Mouse (Mus musculus): ENCODE measurements around the gene Trmt2a. TPM values are rescaled to one million over a fixed set of nuclear protein-coding genes. Genes with fewer than 3 reads are reported as not detected.

The Trmt2a gene
- 110 and 117 TPM in 2 replicates for polyA plus RNA-seq (2014; fragmentation: Nextera tagmentation; extraction: Ambion mirVana)

DNA sequence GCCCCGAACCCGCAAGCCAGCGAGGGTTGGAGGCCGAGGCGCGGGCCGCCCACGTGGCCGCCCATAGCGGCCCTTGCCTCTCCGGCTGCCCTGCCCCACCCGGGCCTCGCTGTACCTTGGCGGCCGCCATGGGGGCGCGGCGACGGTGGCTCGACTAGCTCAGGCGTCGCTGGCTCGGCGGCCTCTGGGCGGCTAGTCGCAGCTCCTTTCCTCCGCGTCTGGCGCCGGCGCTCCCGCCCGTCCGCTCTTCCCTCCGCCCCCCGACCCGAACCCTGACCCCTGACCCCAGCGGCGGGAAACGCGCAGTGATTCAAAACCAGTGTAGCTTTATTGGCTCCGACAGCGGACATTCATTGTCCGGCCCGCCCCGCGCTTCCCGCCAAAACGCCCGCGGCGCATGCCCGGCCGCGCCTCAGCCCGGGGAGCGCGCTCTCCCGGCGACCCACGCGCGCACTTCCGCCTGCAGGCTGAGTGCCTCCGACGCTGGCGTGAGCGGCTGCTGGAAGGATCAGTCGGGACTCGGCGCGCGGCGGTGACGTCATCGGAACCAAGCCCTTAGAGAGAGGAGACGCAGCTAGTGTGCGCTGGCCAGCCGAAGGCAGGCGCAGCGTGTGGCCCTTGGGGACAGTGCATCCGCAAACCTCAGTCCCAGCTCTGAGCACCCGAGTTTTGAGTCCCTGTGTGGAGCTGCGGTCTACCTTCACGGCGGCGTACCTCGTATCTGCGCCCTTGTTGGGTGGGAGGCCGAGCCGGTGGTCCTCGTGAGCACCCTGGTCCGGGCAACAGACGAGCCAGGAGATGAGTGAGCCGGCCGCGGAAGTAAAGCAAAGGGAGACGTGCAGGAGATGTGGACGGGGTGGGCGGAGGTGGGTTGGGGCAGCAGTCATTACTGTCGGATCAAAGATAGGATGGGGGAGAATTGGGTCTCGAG is at the start of gene Trmt2a, which contains the start of gene Ranbp1:
Gene Trmt2a (plus strand): TSS at position 247 of the 931 bp plus-strand sequence.
Gene Ranbp1 (minus strand): TSS at position 300 of the 931 bp plus-strand sequence.
- DNase-seq (ENCODE audit: low spot score) = peak; percentile 99
- WGBS = under 1% methylated on average over 97 of the region's 102 CpGs

DNA sequence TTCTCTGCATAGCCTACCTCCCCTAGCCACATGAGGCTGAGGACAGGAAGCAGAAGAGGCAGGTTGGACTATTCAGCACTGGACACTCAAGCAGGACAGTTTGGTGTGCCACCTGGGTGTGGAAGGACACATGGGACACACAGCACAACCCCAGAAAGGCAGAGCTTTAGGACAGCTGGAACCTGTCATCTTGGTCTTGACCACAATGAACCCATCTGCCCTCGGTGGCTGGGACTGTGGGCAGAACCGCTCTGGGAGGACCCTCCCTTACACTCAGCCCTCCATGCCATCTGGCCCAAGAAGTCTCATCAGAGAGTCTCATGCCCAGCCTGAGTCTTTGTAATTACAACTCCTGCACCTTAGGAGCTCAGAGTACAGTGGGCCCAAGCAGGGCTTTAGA is 48.4 kb upstream of the Trmt2a start:
- ATAC-seq (replicated peaks; ENCODE audit: low FRiP score, low TSS enrichment, low read depth) (no peak), DNase-seq (ENCODE audit: low spot score) (no peak)
- Histone ChIP-seq H3K4me2 (ENCODE audit: low read length) (no peak overlapping the region), H3K4me3 (ENCODE audit: low read depth, low read length) (no peak overlapping the region), H3K27ac (ENCODE audit: low read depth) (no peak overlapping the region), H3K36me3 (ENCODE audit: control insufficient read depth, insufficient read depth, low read length) (no peaks in the 10 kb centered on the region), H3K4me1 (replicated peaks; ENCODE audit: control insufficient read depth, insufficient read depth, low read length) (peaks cover 1% of the 10 kb centered on the region; the same call in 1 of the 2 replicates), H3K27me3 (replicated peaks; ENCODE audit: control insufficient read depth, insufficient read depth, low read length) (no peaks in the 10 kb centered on the region), H3K9ac (ENCODE audit: low read length) (no peak overlapping the region), H3K9me3 (ENCODE audit: control insufficient read depth, low read length) (no peaks in the 10 kb centered on the region)
- 72% methylated on average over 2 of the region's 2 CpGs for WGBS

More for the DNA sequence above, at the start of gene Trmt2a, which contains the start of gene Ranbp1:
- no peaks in the 10 kb centered on the region for H3K27me3 ChIP-seq (replicated peaks; ENCODE audit: control insufficient read depth, insufficient read depth, low read length)
- H3K4me3 ChIP-seq (ENCODE audit: low read depth, low read length) = peak within 1 kb of the TSS; percentile 80
- H3K4me2 ChIP-seq (ENCODE audit: low read length) = peak within 1 kb of the TSS; percentile 87
- ATAC-seq (replicated peaks; ENCODE audit: low FRiP score, low TSS enrichment, low read depth) = peak; percentile 95
- H3K36me3 ChIP-seq (ENCODE audit: control insufficient read depth, insufficient read depth, low read length) = peaks cover 69% of the 10 kb centered on the region
- peak within 1 kb of the TSS; percentile 91 for H3K27ac ChIP-seq (ENCODE audit: low read depth)
- peak within 1 kb of the TSS; percentile 65 for H3K9ac ChIP-seq (ENCODE audit: low read length)
- no peaks in the 10 kb centered on the region for H3K9me3 ChIP-seq (ENCODE audit: control insufficient read depth, low read length)
- H3K4me1 ChIP-seq (replicated peaks; ENCODE audit: control insufficient read depth, insufficient read depth, low read length) = peaks cover 27% of the 10 kb centered on the region

DNA sequence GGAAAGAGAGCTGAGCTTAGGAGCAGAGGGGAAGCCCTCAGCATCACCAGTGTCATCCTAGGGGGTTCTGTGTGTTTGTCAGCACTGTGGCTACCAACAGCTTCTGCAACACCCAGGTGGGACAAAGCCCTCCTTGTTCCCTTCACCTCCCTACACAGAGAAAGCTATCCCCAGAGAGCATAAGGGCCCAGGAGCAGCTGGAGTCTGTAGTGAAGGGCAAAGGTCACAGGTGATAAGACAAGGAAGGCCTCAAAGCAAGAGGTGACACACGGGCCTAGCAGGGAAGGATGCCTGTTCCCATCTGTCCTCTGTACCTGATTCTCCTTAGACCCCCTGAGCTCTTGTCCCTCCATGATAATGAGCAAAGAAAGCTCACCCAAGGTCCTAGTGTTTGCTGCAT is 46.9 kb upstream of the Trmt2a start:
- DNase-seq (ENCODE audit: low spot score) = no peak
- Histone ChIP-seq H3K4me2 (ENCODE audit: low read length) (no peak overlapping the region), H3K27me3 (replicated peaks; ENCODE audit: control insufficient read depth, insufficient read depth, low read length) (no peaks in the 10 kb centered on the region), H3K27ac (ENCODE audit: low read depth) (no peak overlapping the region), H3K36me3 (ENCODE audit: control insufficient read depth, insufficient read depth, low read length) (no peaks in the 10 kb centered on the region), H3K4me3 (ENCODE audit: low read depth, low read length) (no peak overlapping the region), H3K9me3 (ENCODE audit: control insufficient read depth, low read length) (no peaks in the 10 kb centered on the region), H3K9ac (ENCODE audit: low read length) (no peak overlapping the region), H3K4me1 (replicated peaks; ENCODE audit: control insufficient read depth, insufficient read depth, low read length) (no peaks in the 10 kb centered on the region)
- no peak for ATAC-seq (replicated peaks; ENCODE audit: low FRiP score, low TSS enrichment, low read depth)
- 27% methylated on average over 1 of the region's 1 CpGs for WGBS

DNA sequence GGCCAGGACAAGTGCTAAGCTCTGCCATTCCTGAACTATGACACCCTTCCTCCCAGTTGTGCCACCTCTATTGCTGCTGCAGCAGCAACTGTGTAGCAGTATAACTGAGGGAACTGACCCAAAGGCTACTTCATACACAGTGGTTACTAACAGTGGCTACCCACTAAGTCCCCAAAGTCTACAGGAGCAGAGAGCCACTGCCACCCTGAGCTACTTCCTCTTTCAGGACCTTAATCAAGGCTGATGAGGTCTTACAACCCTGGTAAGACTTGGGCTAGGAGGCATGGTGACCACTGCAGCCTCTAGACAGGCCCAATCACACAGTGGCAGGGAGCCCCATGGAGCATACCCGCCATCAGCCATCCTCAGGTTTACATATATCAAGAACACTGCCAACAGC is 46.4 kb upstream of the Trmt2a start:
- ATAC-seq (replicated peaks; ENCODE audit: low FRiP score, low TSS enrichment, low read depth) = no peak

DNA sequence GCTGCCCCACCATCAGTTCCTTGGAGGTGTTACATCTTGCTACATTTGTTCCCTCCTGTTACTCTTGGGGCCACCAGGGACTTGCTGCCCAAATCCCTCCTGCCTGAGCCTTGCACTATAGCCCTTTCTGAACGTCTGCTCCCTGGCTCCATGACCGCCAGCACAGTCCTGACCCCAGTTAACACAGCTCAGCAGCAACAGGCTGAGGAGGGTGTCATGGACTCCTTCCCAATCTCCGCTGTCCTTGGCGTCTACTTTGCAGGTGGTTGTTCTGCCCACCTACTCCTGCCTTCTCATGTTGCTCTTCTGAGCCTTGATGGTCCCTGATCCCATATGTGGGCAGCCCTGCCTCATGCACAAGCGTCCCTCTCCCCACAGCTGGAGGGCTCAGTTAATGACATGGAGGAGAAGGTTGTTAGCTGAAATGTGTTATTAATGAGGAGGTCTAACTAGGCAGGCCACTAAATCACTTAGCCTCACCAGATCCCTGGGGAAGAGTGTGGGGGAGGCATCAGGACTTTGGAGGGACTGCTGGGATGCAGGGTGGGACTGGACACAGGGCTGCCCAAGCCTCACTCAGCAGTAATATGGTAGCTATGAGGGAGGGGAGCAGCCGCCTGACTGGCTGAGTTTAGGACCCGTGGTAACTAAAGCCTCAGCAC is 44.9 kb upstream of the Trmt2a start:
- no peak for ATAC-seq (replicated peaks; ENCODE audit: low FRiP score, low TSS enrichment, low read depth)
- Histone ChIP-seq H3K9me3 (ENCODE audit: control insufficient read depth, low read length) (no peaks in the 10 kb centered on the region), H3K4me2 (ENCODE audit: low read length) (no peak overlapping the region), H3K27me3 (replicated peaks; ENCODE audit: control insufficient read depth, insufficient read depth, low read length) (no peaks in the 10 kb centered on the region), H3K9ac (ENCODE audit: low read length) (no peak overlapping the region), H3K4me1 (replicated peaks; ENCODE audit: control insufficient read depth, insufficient read depth, low read length) (no peaks in the 10 kb centered on the region), H3K36me3 (ENCODE audit: control insufficient read depth, insufficient read depth, low read length) (no peaks in the 10 kb centered on the region), H3K27ac (ENCODE audit: low read depth) (no peak overlapping the region), H3K4me3 (ENCODE audit: low read depth, low read length) (no peak overlapping the region)
- DNase-seq (ENCODE audit: low spot score) = no peak
- WGBS = 57% methylated on average over 7 of the region's 7 CpGs

More for the DNA sequence above, 46.4 kb upstream of the Trmt2a start:
- Histone ChIP-seq H3K9ac (ENCODE audit: low read length) (no peak overlapping the region), H3K9me3 (ENCODE audit: control insufficient read depth, low read length) (no peaks in the 10 kb centered on the region), H3K4me1 (replicated peaks; ENCODE audit: control insufficient read depth, insufficient read depth, low read length) (no peaks in the 10 kb centered on the region), H3K36me3 (ENCODE audit: control insufficient read depth, insufficient read depth, low read length) (no peaks in the 10 kb centered on the region), H3K27me3 (replicated peaks; ENCODE audit: control insufficient read depth, insufficient read depth, low read length) (no peaks in the 10 kb centered on the region), H3K4me3 (ENCODE audit: low read depth, low read length) (no peak overlapping the region), H3K27ac (ENCODE audit: low read depth) (no peak overlapping the region), H3K4me2 (ENCODE audit: low read length) (no peak overlapping the region)
- 92% methylated on average over 1 of the region's 1 CpGs for WGBS
- no peak for DNase-seq (ENCODE audit: low spot score)

DNA sequence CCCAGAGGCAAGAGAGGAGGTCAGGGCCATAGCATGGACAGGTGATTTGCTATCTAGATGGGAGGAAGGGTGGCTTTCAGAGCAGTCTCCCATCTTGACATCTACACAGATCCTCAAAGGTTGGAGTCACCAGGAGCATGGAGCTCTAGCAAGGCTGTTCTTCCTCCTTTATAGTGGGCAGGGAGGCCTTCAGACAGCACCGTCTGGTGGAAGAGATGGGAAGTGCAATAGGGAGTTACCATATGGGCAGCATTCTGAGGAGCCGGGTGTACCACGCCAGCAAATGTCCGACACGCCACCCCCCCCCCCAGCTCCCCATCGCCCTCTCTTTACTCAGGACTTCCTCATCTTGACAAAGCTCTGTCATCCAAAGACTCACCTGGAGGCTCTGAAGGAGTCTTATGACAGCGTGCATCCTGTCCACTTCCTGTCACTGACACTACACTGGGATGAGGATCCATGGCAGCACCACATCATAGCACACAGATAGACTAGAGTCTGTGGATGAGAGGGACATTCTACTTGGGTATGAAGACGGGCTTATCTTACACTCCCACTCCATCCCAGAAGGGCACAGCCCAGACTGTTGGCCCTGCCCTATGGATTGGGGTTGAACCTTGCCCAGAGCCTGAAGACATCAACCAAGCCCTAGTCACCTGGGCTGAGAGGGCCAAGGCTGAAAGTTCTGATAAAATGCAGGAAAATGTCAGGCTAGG is 37.6 kb upstream of the Trmt2a start:
- DNase-seq (ENCODE audit: low spot score) = peak; percentile 83
- WGBS = 23% methylated on average over 8 of the region's 8 CpGs
- Histone ChIP-seq H3K36me3 (ENCODE audit: control insufficient read depth, insufficient read depth, low read length) (no peaks in the 10 kb centered on the region), H3K27ac (ENCODE audit: low read depth) (no peak overlapping the region), H3K9ac (ENCODE audit: low read length) (no peak overlapping the region), H3K4me3 (ENCODE audit: low read depth, low read length) (no peak overlapping the region), H3K9me3 (ENCODE audit: control insufficient read depth, low read length) (no peaks in the 10 kb centered on the region), H3K27me3 (replicated peaks; ENCODE audit: control insufficient read depth, insufficient read depth, low read length) (no peaks in the 10 kb centered on the region), H3K4me2 (ENCODE audit: low read length) (no peak overlapping the region), H3K4me1 (replicated peaks; ENCODE audit: control insufficient read depth, insufficient read depth, low read length) (0 out of 2 replicates have a peak, but pooled peaks cover 4% of the 10 kb centered on the region)
- peak; percentile 36; the same call in 1 of the 2 replicates for ATAC-seq (replicated peaks; ENCODE audit: low FRiP score, low TSS enrichment, low read depth)

DNA sequence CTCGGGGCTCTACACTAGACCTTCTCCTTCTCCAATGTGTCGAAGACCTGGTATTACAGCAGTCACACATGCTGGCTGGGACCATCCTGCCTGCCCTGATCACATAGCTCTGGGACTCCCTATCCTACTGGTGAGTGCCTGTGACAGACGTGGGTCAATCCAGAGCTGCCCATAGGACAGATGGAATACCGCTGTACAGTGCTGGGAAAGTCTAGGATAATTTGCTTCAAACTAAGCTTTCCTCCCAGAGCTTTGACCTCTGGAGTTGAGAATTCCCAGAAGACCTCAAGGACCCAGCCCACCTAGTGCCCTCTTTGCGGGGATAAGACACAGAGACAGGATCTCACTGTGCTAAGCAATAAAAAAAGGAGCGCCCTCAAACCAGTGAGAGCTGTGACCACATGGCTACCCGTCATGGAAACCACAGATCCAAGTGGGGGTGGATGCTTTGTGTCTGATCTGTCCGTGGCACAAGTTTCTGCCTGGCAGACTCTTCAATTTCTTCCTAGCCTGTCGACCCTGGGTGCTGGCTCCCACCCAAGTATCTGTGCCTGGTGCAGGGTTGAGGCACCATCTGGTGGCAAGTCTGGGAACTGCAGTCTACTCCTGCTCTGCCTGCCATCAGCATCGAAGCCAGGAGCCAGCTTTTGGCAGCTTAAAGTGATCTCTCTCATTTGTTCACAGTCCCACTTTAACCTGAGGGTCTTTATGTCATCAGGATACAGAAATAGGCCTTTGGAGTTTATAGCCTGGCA is 36.9 kb upstream of the Trmt2a start:
- no peak overlapping the region for H3K4me3 ChIP-seq (ENCODE audit: low read depth, low read length)
- DNase-seq (ENCODE audit: low spot score) (peak; percentile 97), ATAC-seq (replicated peaks; ENCODE audit: low FRiP score, low TSS enrichment, low read depth) (peak; percentile 53)
- H3K27ac ChIP-seq (ENCODE audit: low read depth) = no peak overlapping the region
- no peaks in the 10 kb centered on the region for H3K36me3 ChIP-seq (ENCODE audit: control insufficient read depth, insufficient read depth, low read length)
- H3K9me3 ChIP-seq (ENCODE audit: control insufficient read depth, low read length) = no peaks in the 10 kb centered on the region
- H3K27me3 ChIP-seq (replicated peaks; ENCODE audit: control insufficient read depth, insufficient read depth, low read length) = no peaks in the 10 kb centered on the region
- WGBS = 43% methylated on average over 10 of the region's 10 CpGs
- H3K9ac ChIP-seq (ENCODE audit: low read length) = no peak overlapping the region
- H3K4me2 ChIP-seq (ENCODE audit: low read length) = no peak overlapping the region
- H3K4me1 ChIP-seq (replicated peaks; ENCODE audit: control insufficient read depth, insufficient read depth, low read length) = 0 out of 2 replicates have a peak, but pooled peaks cover 4% of the 10 kb centered on the region

Data from intestine, embryonic 14.5 days (tissue).